Mouse (Mus musculus) G1E (cell line): ENCODE measurements around the gene Cilp2. TPM values are rescaled to one million over a fixed set of nuclear protein-coding genes. Genes with fewer than 3 reads are reported as not detected.

ENCODE experiments used
- ATAC-seq: 2 replicates; pipeline ENCODE4 v1.8.0; 2016; ENCODE audit warnings: mild to moderate bottlenecking; ENCODE audit not compliant: insufficient number of reproducible peaks, poor library complexity, low FRiP score, severe bottlenecking; ENCODE audit errors: extremely low read depth
- DNase-seq: peaks from one replicate; pipeline ENCODE4 v3.0.0; 2012; ENCODE audit warnings: low spot score
- H3K27me3 ChIP-seq: 2 replicates; pipeline ENCODE4 v1.6.1; 2012; ENCODE audit warnings: mild to moderate bottlenecking, low read length, inconsistent platforms; ENCODE audit not compliant: insufficient read depth
- H3K36me3 ChIP-seq: replicated peaks from 2 replicates; pipeline ENCODE3; 2012; ENCODE audit warnings: mild to moderate bottlenecking, inconsistent platforms
- H3K4me1 ChIP-seq: 2 replicates; pipeline ENCODE4 v1.6.1; 2012; ENCODE audit warnings: low read depth, low read length, inconsistent platforms, mixed read lengths; ENCODE audit not compliant: insufficient read depth
- H3K4me3 ChIP-seq: 2 replicates; pipeline ENCODE4 v1.5.1; 2012; ENCODE audit warnings: low read depth, mild to moderate bottlenecking, inconsistent platforms, low read length, moderate library complexity, mixed read lengths
- H3K9me3 ChIP-seq: replicated peaks from 2 replicates; pipeline ENCODE4 v1.6.1; 2012; ENCODE audit warnings: inconsistent platforms
- CTCF ChIP-seq: IDR thresholded peaks from 2 replicates; pipeline ENCODE4 v1.5.1; 2012; ENCODE audit warnings: low read depth, low read length, inconsistent platforms, mixed read lengths
- GATA1 ChIP-seq: IDR thresholded peaks from 2 replicates; pipeline ENCODE4 v1.6.1; 2012; ENCODE audit warnings: borderline replicate concordance, low read length, inconsistent platforms, mixed read lengths
- GATA2 ChIP-seq: IDR thresholded peaks from 2 replicates; pipeline ENCODE4 v1.6.1; 2012; ENCODE audit warnings: low read depth, low read length, inconsistent platforms, borderline replicate concordance
- POLR2AphosphoS5 ChIP-seq: IDR thresholded peaks from 2 replicates; pipeline ENCODE4 v1.6.1; 2012; ENCODE audit warnings: low read depth, low read length, inconsistent platforms; ENCODE audit not compliant: insufficient replicate concordance
- TAL1 ChIP-seq: conservative IDR thresholded peaks from 2 replicates; pipeline ENCODE4 v1.6.1; 2012; ENCODE audit warnings: low read depth, low read length, inconsistent platforms, mixed read lengths
- polyA plus RNA-seq: library from polyadenylated mRNA; stranded (reverse); fragments of >175 nt; gene quantifications from 2 replicates; pipeline ENCODE4 v1.2.3, GENCODE M21; 2012
- total RNA-seq, 2 experiments: library from RNA; stranded (forward) in 1 of 2; stranded (reverse) in 1 of 2; fragments of 200-1000 nt in 1 of 2; fragments of >200 nt in 1 of 2; fragmentation: Nextera tagmentation in 1 of 2; gene quantifications; 2 replicates each; pipeline ENCODE4 v1.2.3; 2014 to 2017

The Cilp2 gene
- not detected in 2 replicates for total RNA-seq (2014; fragmentation: Nextera tagmentation)
- under 0.01 TPM in 1 of 2 replicates, not detected in the other for total RNA-seq (2017)
- 0.01 and 0.03 TPM in 2 replicates for polyA plus RNA-seq

- DNase-seq (no peak), ATAC-seq (no peak)
- Histone ChIP-seq H3K36me3 (peaks cover 26% of the 10 kb centered on the region), H3K9me3 (peaks cover 49% of the 10 kb centered on the region), H3K27me3 (peaks cover 17% of the 10 kb centered on the region; the same call in 1 of the 2 replicates), H3K4me3 (no peak within 1 kb of the TSS; the same call in 1 of the 2 replicates), H3K4me1 (no peaks in the 10 kb centered on the region)
- TF ChIP-seq POLR2AphosphoS5 (no peak), GATA1 (no peak), GATA2 (no peak), TAL1 (no peak), CTCF (no peak)
These were observed at the start of gene Cilp2 for GRCm38 (mm10) chr8:69887289-69888243. Gene Cilp2 (minus strand): TSS chr8:69887687.

- DNase-seq: no peak
- peaks cover 48% of the 10 kb centered on the region for H3K4me1 ChIP-seq
- TF ChIP-seq GATA1: no peak
- no peak for TF ChIP-seq CTCF
- no peak for TF ChIP-seq TAL1
- H3K36me3 ChIP-seq: peaks cover 92% of the 10 kb centered on the region
- no peaks in the 10 kb centered on the region for H3K27me3 ChIP-seq
- no peak overlapping the region for H3K4me3 ChIP-seq
- H3K9me3 ChIP-seq: no peaks in the 10 kb centered on the region
- ATAC-seq: no peak
These were observed 48.7 kb upstream of the Cilp2 start for GRCm38 (mm10) chr8:69936050-69936794.

GRCm38 (mm10) chr8:69935431-69935830 lies 47.9 kb upstream of the Cilp2 start:
- ATAC-seq (no peak), DNase-seq (no peak)
- Histone ChIP-seq H3K4me1 (peaks cover 41% of the 10 kb centered on the region), H3K9me3 (no peaks in the 10 kb centered on the region), H3K4me3 (no peak overlapping the region), H3K27me3 (no peaks in the 10 kb centered on the region), H3K36me3 (peaks cover 92% of the 10 kb centered on the region)
- TF ChIP-seq CTCF (no peak), GATA2 (no peak), TAL1 (no peak), POLR2AphosphoS5 (no peak), GATA1 (no peak)

- Histone ChIP-seq H3K4me1 (peaks cover 32% of the 10 kb centered on the region), H3K27me3 (no peaks in the 10 kb centered on the region), H3K4me3 (no peak overlapping the region), H3K9me3 (no peaks in the 10 kb centered on the region), H3K36me3 (peaks cover 88% of the 10 kb centered on the region)
- TF ChIP-seq GATA1 (no peak), TAL1 (no peak), CTCF (no peak), POLR2AphosphoS5 (no peak), GATA2 (no peak)
- DNase-seq (no peak), ATAC-seq (no peak)
These were observed 47.1 kb upstream of the Cilp2 start for GRCm38 (mm10) chr8:69934582-69934981.

- no peak overlapping the region for H3K4me3 ChIP-seq
- peaks cover 90% of the 10 kb centered on the region for H3K36me3 ChIP-seq
- DNase-seq: no peak
- peaks cover 27% of the 10 kb centered on the region for H3K4me1 ChIP-seq
- no peaks in the 10 kb centered on the region for H3K9me3 ChIP-seq
- TF ChIP-seq GATA1 (no peak), TAL1 (no peak), POLR2AphosphoS5 (no peak), GATA2 (no peak)
- no peak for ATAC-seq
- no peaks in the 10 kb centered on the region for H3K27me3 ChIP-seq
These were observed 46.3 kb upstream of the Cilp2 start for GRCm38 (mm10) chr8:69933811-69934210.

- peaks cover 87% of the 10 kb centered on the region for H3K36me3 ChIP-seq
- H3K9me3 ChIP-seq: no peaks in the 10 kb centered on the region
- H3K4me1 ChIP-seq: peaks cover 25% of the 10 kb centered on the region
These were observed 39.4 kb upstream of the Cilp2 start for GRCm38 (mm10) chr8:69926901-69927300.

More at GRCm38 (mm10) chr8:69926901-69927300, 39.4 kb upstream of the Cilp2 start:
- Histone ChIP-seq H3K4me3 (no peak overlapping the region), H3K27me3 (no peaks in the 10 kb centered on the region)
- no peak for TF ChIP-seq POLR2AphosphoS5
- no peak for TF ChIP-seq CTCF
- no peak for TF ChIP-seq TAL1
- no peak for TF ChIP-seq GATA2
- no peak for TF ChIP-seq GATA1
- DNase-seq: no peak
- ATAC-seq: no peak
